Mouse (Mus musculus) liver, embryonic 14.5 days (tissue): ENCODE data around the gene Crkl. TPM values are rescaled to one million over a fixed set of nuclear protein-coding genes. Genes with fewer than 3 reads are reported as not detected.

Experiments
- ATAC-seq: fragments of 200-750 bp; cut with Nextera tagmentation; 2 replicates; pipeline ENCODE4 v1.8.0; 2017; ENCODE audit warnings: moderate number of reproducible peaks, mild to moderate bottlenecking, moderate library complexity; ENCODE audit not compliant: insufficient read depth
- DNase-seq, 3 experiments: peaks; one replicate each; pipeline ENCODE4 v3.0.0-alpha.2; 2012 to 2013; ENCODE audit warnings: low read depth in 3 of 3, low spot score in 3 of 3
- H3K27ac ChIP-seq: fragments of 300-500 bp; sonication (generic); 2 replicates; pipeline ENCODE4 v1.5.1; 2014; ENCODE audit warnings: moderate library complexity, mild to moderate bottlenecking, control low read depth, inconsistent platforms
- H3K27me3 ChIP-seq: fragments of 300-500 bp; sonication (generic); 2 replicates; pipeline ENCODE4 v1.6.1; 2014; ENCODE audit warnings: mild to moderate bottlenecking, low read length, moderate library complexity; ENCODE audit not compliant: control insufficient read depth, insufficient read depth
- H3K36me3 ChIP-seq: fragments of 300-500 bp; sonication (generic); replicated peaks from 2 replicates; pipeline ENCODE4 v1.6.1; 2014; ENCODE audit warnings: low read depth; ENCODE audit not compliant: control insufficient read depth, insufficient read depth
- H3K4me1 ChIP-seq, 2 experiments: fragments of 200-500 bp in 1 of 2; fragments of 300-500 bp in 1 of 2; sonication (generic) in 1 of 2; replicated peaks; 2 replicates each; pipeline ENCODE4 v1.6.1; 2012 to 2014; ENCODE audit warnings: antibody characterized with exemption in 1 of 2, inconsistent platforms in 1 of 2, low read length in 1 of 2; ENCODE audit not compliant: control insufficient read depth in 2 of 2, insufficient read depth in 2 of 2
- H3K4me2 ChIP-seq: fragments of 300-500 bp; sonication (generic); 2 replicates; pipeline ENCODE4 v1.6.1; 2014; ENCODE audit warnings: low read depth, mild to moderate bottlenecking, control low read depth, moderate library complexity
- H3K4me3 ChIP-seq, 2 experiments: fragments of 200-500 bp in 1 of 2; fragments of 300-500 bp in 1 of 2; sonication (generic) in 1 of 2; 2 replicates each; pipeline ENCODE4 v1.5.1; 2012 to 2014; ENCODE audit warnings: low read depth in 2 of 2, low read length in 2 of 2, mild to moderate bottlenecking in 2 of 2, control low read depth in 1 of 2, inconsistent platforms in 1 of 2, moderate library complexity in 1 of 2; ENCODE audit not compliant: insufficient read depth in 1 of 2
- H3K9ac ChIP-seq: fragments of 300-500 bp; sonication (generic); replicated peaks from 2 replicates; pipeline ENCODE4 v1.6.1; 2014; ENCODE audit warnings: mild to moderate bottlenecking, control low read depth, moderate library complexity
- H3K9me3 ChIP-seq: fragments of 300-500 bp; sonication (generic); 2 replicates; pipeline ENCODE4 v1.6.1; 2016; ENCODE audit warnings: low read length, mixed read lengths; ENCODE audit not compliant: control insufficient read depth
- CTCF ChIP-seq: IDR thresholded peaks from 2 replicates; pipeline ENCODE4 v1.5.1; 2016; ENCODE audit warnings: antibody characterized with exemption, low read depth, control low read depth
- EP300 ChIP-seq: IDR thresholded peaks from 2 replicates; pipeline ENCODE4 v1.6.1; 2016; ENCODE audit warnings: antibody characterized with exemption, low read depth
- WGBS: fragments of 180-500 bp; shearing (Covaris S2); extraction: QIAGEN DNeasy Blood & Tissue Kit; methylation state at CpG from one replicate; pipeline ENCODE4 v1.1.7; 2014; ENCODE audit not compliant: insufficient replicate concordance; 5-methylcytosine and 5-hydroxymethylcytosine counted together
- polyA plus RNA-seq, 2 experiments: library from polyadenylated mRNA; depleted of rRNA in 1 of 2; stranded (reverse) in 1 of 2; unstranded in 1 of 2; fragments of >200 nt; fragmentation: Nextera tagmentation in 1 of 2; extraction: Ambion mirVana in 1 of 2; gene quantifications; 2 replicates each; pipeline versions ENCODE4 v1.2.1 to v1.2.3; 2012 to 2014

Gene Crkl
- polyA plus RNA-seq, 2 experiments: 8.0 to 18.8 TPM

- Histone ChIP-seq H3K4me1 (peaks cover 13 to 15% of the 10 kb centered on the region in 2 experiments), H3K27me3 (no peaks in the 10 kb centered on the region), H3K9ac (peak overlapping the region; percentile 93), H3K9me3 (no peaks in the 10 kb centered on the region), H3K4me2 (peak overlapping the region; percentile 83), H3K36me3 (peaks cover 8% of the 10 kb centered on the region), H3K27ac (peak overlapping the region; percentile 73), H3K4me3 (peak overlapping the region; percentile 94 to 97)
- DNase-seq (peak; percentile 7 to 35 (median 33)), ATAC-seq (peak; percentile 56)
- TF ChIP-seq CTCF: peak; percentile 34
- no peak for TF ChIP-seq EP300
- under 1% methylated on average over 24 of the region's 24 CpGs for WGBS
These were observed 557 bp downstream of the Crkl start for GRCm38 (mm10) chr16:17452373-17452715.

GRCm38 (mm10) chr16:17456901-17457300 lies 5.1 kb downstream of the Crkl start:
- H3K27ac ChIP-seq: no peak overlapping the region
- no peaks in the 10 kb centered on the region for H3K27me3 ChIP-seq
- H3K36me3 ChIP-seq: peaks cover 12% of the 10 kb centered on the region
- no peak overlapping the region for H3K4me3 ChIP-seq
- peaks cover 24 to 26% of the 10 kb centered on the region in 2 experiments for H3K4me1 ChIP-seq
- no peak overlapping the region for H3K4me2 ChIP-seq
- no peak for TF ChIP-seq EP300
- no peak for TF ChIP-seq CTCF
- H3K9ac ChIP-seq: no peak overlapping the region
- DNase-seq: no peak
- H3K9me3 ChIP-seq: no peaks in the 10 kb centered on the region
- no peak for ATAC-seq
- 91% methylated on average over 1 of the region's 1 CpGs for WGBS

- H3K36me3 ChIP-seq: peaks cover 7% of the 10 kb centered on the region
- H3K27me3 ChIP-seq: no peaks in the 10 kb centered on the region
- WGBS: 61% methylated on average over 4 of the region's 4 CpGs
- H3K9me3 ChIP-seq: no peaks in the 10 kb centered on the region
- H3K4me1 ChIP-seq: peaks cover 22 to 24% of the 10 kb centered on the region in 2 experiments
- peak in 1 of 3 experiments; percentile 35 for DNase-seq
- H3K4me2 ChIP-seq: no peak overlapping the region
- no peak overlapping the region for H3K27ac ChIP-seq
- TF ChIP-seq CTCF: peak; percentile 71
- no peak for TF ChIP-seq EP300
- no peak overlapping the region for H3K4me3 ChIP-seq
- 0 out of 2 replicates have a peak, but pooled peaks have one; percentile 43 for ATAC-seq
- no peak overlapping the region for H3K9ac ChIP-seq
These were observed 8.5 kb downstream of the Crkl start for GRCm38 (mm10) chr16:17460254-17460653.

- DNase-seq: no peak
- Histone ChIP-seq H3K9me3 (no peaks in the 10 kb centered on the region), H3K4me1 (peaks cover 19 to 20% of the 10 kb centered on the region in 2 experiments), H3K9ac (no peak overlapping the region), H3K27ac (no peak overlapping the region), H3K36me3 (peaks cover 5% of the 10 kb centered on the region), H3K4me3 (no peak overlapping the region), H3K4me2 (peak overlapping the region; percentile 3; the same call in 1 of the 2 replicates), H3K27me3 (no peaks in the 10 kb centered on the region)
- ATAC-seq: no peak
- TF ChIP-seq CTCF (no peak), EP300 (no peak)
- WGBS: 60% methylated on average over 1 of the region's 1 CpGs
These were observed 9.8 kb downstream of the Crkl start for GRCm38 (mm10) chr16:17461596-17461995.

- peaks cover 4% of the 10 kb centered on the region for H3K36me3 ChIP-seq
- H3K4me1 ChIP-seq: peaks cover 19% of the 10 kb centered on the region in 2 experiments
- no peaks in the 10 kb centered on the region for H3K27me3 ChIP-seq
- no peak overlapping the region for H3K4me3 ChIP-seq
- no peak for DNase-seq
- H3K9ac ChIP-seq: no peak overlapping the region
- TF ChIP-seq EP300 (no peak), CTCF (no peak)
- no peaks in the 10 kb centered on the region for H3K9me3 ChIP-seq
- ATAC-seq: no peak
- 85% methylated on average over 2 of the region's 2 CpGs for WGBS
- H3K27ac ChIP-seq: no peak overlapping the region
- H3K4me2 ChIP-seq: no peak overlapping the region
These were observed 11.4 kb downstream of the Crkl start for GRCm38 (mm10) chr16:17463184-17463583.
